Mouse (Mus musculus): Measurements from ENCODE around the gene Ccdc146. TPM values are rescaled to one million over a fixed set of nuclear protein-coding genes. Genes with fewer than 3 reads are reported as not detected.
"Not testable (repeated sequence)": the region's sequence is repeated elsewhere in the genome, so short reads cannot be mapped to it uniquely, and the experiment has no call there.

Ccdc146 gene
- polyA plus RNA-seq, 1 experiment from 2014 or later, result 0.23 TPM

- Histone ChIP-seq H3K4me1 (replicated peaks; ENCODE audit: control insufficient read depth, insufficient read depth, low read length) (no peaks in the 10 kb centered on the region), H3K27me3 (replicated peaks; ENCODE audit: control insufficient read depth, insufficient read depth, low read length) (no peaks in the 10 kb centered on the region), H3K9ac (replicated peaks; ENCODE audit: low read depth, low read length) (no peak overlapping the region), H3K27ac (ENCODE audit: low read length) (no peak overlapping the region), H3K4me2 (ENCODE audit: low read length) (no peak overlapping the region), H3K4me3 (replicated peaks; ENCODE audit: low read length) (no peak overlapping the region), H3K36me3 (ENCODE audit: control insufficient read depth, insufficient read depth) (no peaks in the 10 kb centered on the region), H3K9me3 (ENCODE audit: control insufficient read depth, low read length) (no peaks in the 10 kb centered on the region)
- WGBS, result 93% methylated on average over 12 of the region's 12 CpGs
- ATAC-seq, result no peak
Observed at GRCm38 (mm10) chr5:21283356-21284062, 141.0 kb downstream of the Ccdc146 start.

GRCm38 (mm10) chr5:21277685-21278084 lies 146.8 kb downstream of the Ccdc146 start:
- not testable (repeated sequence) for H3K36me3 ChIP-seq (ENCODE audit: control insufficient read depth, insufficient read depth); H3K9me3 ChIP-seq (ENCODE audit: control insufficient read depth, low read length); H3K27ac ChIP-seq (ENCODE audit: low read length); H3K4me2 ChIP-seq (ENCODE audit: low read length); H3K4me1 ChIP-seq (replicated peaks; ENCODE audit: control insufficient read depth, insufficient read depth, low read length); H3K27me3 ChIP-seq (replicated peaks; ENCODE audit: control insufficient read depth, insufficient read depth, low read length); ATAC-seq; H3K4me3 ChIP-seq (replicated peaks; ENCODE audit: low read length); H3K9ac ChIP-seq (replicated peaks; ENCODE audit: low read depth, low read length)
- 73% methylated on average over 2 of the region's 2 CpGs for WGBS

GRCm38 (mm10) chr5:21271386-21272354 lies 152.8 kb downstream of the Ccdc146 start:
- WGBS, result 47% methylated on average over 9 of the region's 9 CpGs
- Histone ChIP-seq H3K4me3 (replicated peaks; ENCODE audit: low read length) (no peak overlapping the region), H3K4me2 (ENCODE audit: low read length) (no peak overlapping the region), H3K36me3 (ENCODE audit: control insufficient read depth, insufficient read depth) (no peaks in the 10 kb centered on the region), H3K4me1 (replicated peaks; ENCODE audit: control insufficient read depth, insufficient read depth, low read length) (0 out of 2 replicates have a peak, but pooled peaks cover 4% of the 10 kb centered on the region), H3K27me3 (replicated peaks; ENCODE audit: control insufficient read depth, insufficient read depth, low read length) (no peaks in the 10 kb centered on the region), H3K9me3 (ENCODE audit: control insufficient read depth, low read length) (no peaks in the 10 kb centered on the region), H3K9ac (replicated peaks; ENCODE audit: low read depth, low read length) (no peak overlapping the region), H3K27ac (ENCODE audit: low read length) (no peak overlapping the region)
- no peak for ATAC-seq

- WGBS, result 44% methylated on average over 4 of the region's 4 CpGs
- Histone ChIP-seq H3K27me3 (replicated peaks; ENCODE audit: control insufficient read depth, insufficient read depth, low read length) (no peaks in the 10 kb centered on the region), H3K27ac (ENCODE audit: low read length) (no peak overlapping the region), H3K4me2 (ENCODE audit: low read length) (no peak overlapping the region), H3K4me3 (replicated peaks; ENCODE audit: low read length) (no peak overlapping the region), H3K4me1 (replicated peaks; ENCODE audit: control insufficient read depth, insufficient read depth, low read length) (0 out of 2 replicates have a peak, but pooled peaks cover 4% of the 10 kb centered on the region), H3K9ac (replicated peaks; ENCODE audit: low read depth, low read length) (no peak overlapping the region), H3K9me3 (ENCODE audit: control insufficient read depth, low read length) (no peaks in the 10 kb centered on the region), H3K36me3 (ENCODE audit: control insufficient read depth, insufficient read depth) (no peaks in the 10 kb centered on the region)
- no peak for ATAC-seq
Observed at GRCm38 (mm10) chr5:21270756-21271155, 153.7 kb downstream of the Ccdc146 start.

GRCm38 (mm10) chr5:21269446-21269845 lies 155.0 kb downstream of the Ccdc146 start:
- Histone ChIP-seq H3K4me2 (ENCODE audit: low read length) (no peak overlapping the region), H3K4me3 (replicated peaks; ENCODE audit: low read length) (no peak overlapping the region), H3K9ac (replicated peaks; ENCODE audit: low read depth, low read length) (no peak overlapping the region), H3K9me3 (ENCODE audit: control insufficient read depth, low read length) (no peaks in the 10 kb centered on the region), H3K4me1 (replicated peaks; ENCODE audit: control insufficient read depth, insufficient read depth, low read length) (0 out of 2 replicates have a peak, but pooled peaks cover 6% of the 10 kb centered on the region), H3K27ac (ENCODE audit: low read length) (no peak overlapping the region), H3K27me3 (replicated peaks; ENCODE audit: control insufficient read depth, insufficient read depth, low read length) (no peaks in the 10 kb centered on the region), H3K36me3 (ENCODE audit: control insufficient read depth, insufficient read depth) (no peaks in the 10 kb centered on the region)
- WGBS, result 79% methylated on average over 5 of the region's 5 CpGs
- no peak for ATAC-seq

GRCm38 (mm10) chr5:21267090-21267489 lies 157.4 kb downstream of the Ccdc146 start:
- Histone ChIP-seq H3K4me1 (replicated peaks; ENCODE audit: control insufficient read depth, insufficient read depth, low read length) (peaks cover 9% of the 10 kb centered on the region; the same call in 1 of the 2 replicates), H3K4me2 (ENCODE audit: low read length) (no peak overlapping the region), H3K27me3 (replicated peaks; ENCODE audit: control insufficient read depth, insufficient read depth, low read length) (no peaks in the 10 kb centered on the region), H3K36me3 (ENCODE audit: control insufficient read depth, insufficient read depth) (no peaks in the 10 kb centered on the region), H3K9me3 (ENCODE audit: control insufficient read depth, low read length) (no peaks in the 10 kb centered on the region), H3K9ac (replicated peaks; ENCODE audit: low read depth, low read length) (no peak overlapping the region), H3K27ac (ENCODE audit: low read length) (no peak overlapping the region), H3K4me3 (replicated peaks; ENCODE audit: low read length) (no peak overlapping the region)
- WGBS, result 83% methylated on average over 2 of the region's 2 CpGs
- ATAC-seq, result no peak

GRCm38 (mm10) chr5:21265049-21265448 lies 159.4 kb downstream of the Ccdc146 start:
- H3K9me3 ChIP-seq (ENCODE audit: control insufficient read depth, low read length), result no peaks in the 10 kb centered on the region

GRCm38 (mm10) chr5:21264352-21265021 lies 160.0 kb downstream of the Ccdc146 start:
- no peaks in the 10 kb centered on the region for H3K9me3 ChIP-seq (ENCODE audit: control insufficient read depth, low read length)
- no peak overlapping the region; the same call in 1 of the 2 replicates for H3K27ac ChIP-seq (ENCODE audit: low read length)
- H3K4me3 ChIP-seq (replicated peaks; ENCODE audit: low read length), result no peak overlapping the region
- ATAC-seq, result peak; percentile 50; the same call in 1 of the 2 replicates
- no peak overlapping the region for H3K4me2 ChIP-seq (ENCODE audit: low read length)
- 50% methylated on average over 8 of the region's 8 CpGs for WGBS
- H3K36me3 ChIP-seq (ENCODE audit: control insufficient read depth, insufficient read depth), result no peaks in the 10 kb centered on the region
- peaks cover 16% of the 10 kb centered on the region for H3K4me1 ChIP-seq (replicated peaks; ENCODE audit: control insufficient read depth, insufficient read depth, low read length)
- no peaks in the 10 kb centered on the region for H3K27me3 ChIP-seq (replicated peaks; ENCODE audit: control insufficient read depth, insufficient read depth, low read length)
- no peak overlapping the region for H3K9ac ChIP-seq (replicated peaks; ENCODE audit: low read depth, low read length)

More at GRCm38 (mm10) chr5:21265049-21265448, 159.4 kb downstream of the Ccdc146 start:
- Histone ChIP-seq H3K4me3 (replicated peaks; ENCODE audit: low read length) (no peak overlapping the region), H3K36me3 (ENCODE audit: control insufficient read depth, insufficient read depth) (no peaks in the 10 kb centered on the region), H3K27me3 (replicated peaks; ENCODE audit: control insufficient read depth, insufficient read depth, low read length) (no peaks in the 10 kb centered on the region), H3K9ac (replicated peaks; ENCODE audit: low read depth, low read length) (no peak overlapping the region), H3K4me1 (replicated peaks; ENCODE audit: control insufficient read depth, insufficient read depth, low read length) (peaks cover 16% of the 10 kb centered on the region), H3K4me2 (ENCODE audit: low read length) (no peak overlapping the region), H3K27ac (ENCODE audit: low read length) (no peak overlapping the region)
- 7% methylated on average over 4 of the region's 4 CpGs for WGBS
- peak; percentile 69 for ATAC-seq

All from forebrain, embryonic 16.5 days (tissue).